Mouse (Mus musculus) embryo, embryonic 10 days (tissue): ENCODE measurements around the gene Mtfr1l.
"Not testable (repeated sequence)": the region's sequence is repeated elsewhere in the genome, so short reads cannot be mapped to it uniquely, and the experiment has no call there.

Experiments used
- DNase-seq: peaks from one replicate; pipeline ENCODE4 v3.0.0-alpha.2; 2015; ENCODE audit warnings: low spot score

The Mtfr1l gene

GRCm38 (mm10) chr4:134516981-134517380, 18.2 kb downstream of the Mtfr1l start:
- no peak for DNase-seq

GRCm38 (mm10) chr4:134515614-134516013, 19.6 kb downstream of the Mtfr1l start:
- DNase-seq = no peak

DNA sequence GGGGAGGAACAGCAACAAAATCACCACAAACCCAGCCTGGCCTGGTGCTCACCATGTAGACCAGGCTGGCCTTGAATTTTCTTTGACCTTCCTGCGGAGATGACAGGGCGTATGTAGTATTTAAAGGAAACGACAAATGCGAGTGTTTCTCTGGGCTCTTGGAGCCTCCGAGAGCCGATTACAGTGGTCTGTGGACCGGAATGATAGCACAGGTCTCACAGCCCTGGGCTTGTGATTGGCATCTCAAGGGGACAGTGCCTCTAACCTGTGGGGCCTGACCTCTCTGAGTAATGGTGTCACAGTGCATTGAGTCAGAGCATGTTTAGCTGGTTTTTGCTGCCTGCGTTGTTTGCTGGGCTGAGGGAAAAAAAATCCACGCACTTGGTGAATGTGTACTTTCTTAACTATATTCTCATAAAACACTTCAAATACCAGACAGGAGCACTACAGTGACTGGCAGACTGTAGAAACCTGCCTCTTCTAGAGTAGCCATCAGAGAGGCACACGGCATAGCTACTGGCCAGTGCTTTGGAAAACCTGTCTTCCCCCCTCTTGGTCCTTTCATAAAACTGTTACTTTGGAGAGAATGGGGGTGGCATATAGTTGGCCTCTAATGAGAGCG, 20.8 kb downstream of the Mtfr1l start:
- DNase-seq = no peak

GRCm38 (mm10) chr4:134512798-134513197, 22.4 kb downstream of the Mtfr1l start:
- DNase-seq = peak; percentile 73

DNA sequence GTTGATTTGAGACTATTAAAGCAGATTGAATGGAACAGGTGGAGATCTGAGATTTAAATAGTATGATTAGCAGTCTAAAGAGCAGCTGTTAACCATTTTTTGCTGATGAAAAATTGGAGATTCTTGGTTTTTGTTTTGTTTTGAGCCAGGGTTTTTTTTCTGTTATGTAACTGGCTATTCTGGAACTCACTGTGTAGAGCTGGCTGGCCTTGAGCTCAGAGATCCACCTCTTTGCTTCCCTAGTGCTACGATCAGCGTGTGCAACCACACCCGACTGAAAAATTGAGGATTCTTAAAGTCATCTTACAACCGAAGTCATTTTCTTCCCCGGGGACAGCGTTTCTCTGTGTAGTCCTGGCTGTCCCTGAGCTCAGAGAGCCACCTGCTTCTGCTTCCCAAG, 23.5 kb downstream of the Mtfr1l start:
- no peak for DNase-seq

GRCm38 (mm10) chr4:134510845-134511411, 24.3 kb downstream of the Mtfr1l start, which contains the start of gene Aunip:
Aunip (plus strand) TSS chr4:134510999.
- DNase-seq = peak; percentile 98

- DNase-seq = no peak
Observed at GRCm38 (mm10) chr4:134510396-134510795, 24.8 kb downstream of the Mtfr1l start.

DNA sequence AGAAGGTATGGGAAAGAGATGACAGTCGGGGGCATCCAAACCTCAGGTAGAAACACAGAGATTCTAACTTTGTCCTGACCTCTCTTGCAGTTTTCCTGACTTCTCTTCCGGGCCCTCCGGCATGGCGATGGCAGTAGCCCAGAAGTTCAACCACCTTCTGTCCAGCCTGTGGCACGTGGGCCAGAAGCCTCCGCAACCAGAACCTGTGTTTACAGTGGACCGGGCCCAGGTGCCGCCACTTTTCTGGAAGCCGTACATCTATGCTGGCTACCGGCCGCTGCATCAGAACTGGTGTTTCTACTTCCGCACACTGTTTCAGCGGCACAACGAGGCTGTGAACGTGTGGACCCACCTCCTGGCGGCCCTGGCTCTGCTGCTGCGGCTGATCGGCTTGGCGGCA, 28.5 kb downstream of the Mtfr1l start:
- no peak for DNase-seq

- DNase-seq = no peak
Observed at GRCm38 (mm10) chr4:134505966-134506594, 29.1 kb downstream of the Mtfr1l start.

GRCm38 (mm10) chr4:134505303-134505789, 29.8 kb downstream of the Mtfr1l start:
- no peak for DNase-seq

GRCm38 (mm10) chr4:134503686-134504357, 31.4 kb downstream of the Mtfr1l start:
- no peak for DNase-seq

GRCm38 (mm10) chr4:134501095-134501494, 34.1 kb downstream of the Mtfr1l start:
- no peak for DNase-seq

DNA sequence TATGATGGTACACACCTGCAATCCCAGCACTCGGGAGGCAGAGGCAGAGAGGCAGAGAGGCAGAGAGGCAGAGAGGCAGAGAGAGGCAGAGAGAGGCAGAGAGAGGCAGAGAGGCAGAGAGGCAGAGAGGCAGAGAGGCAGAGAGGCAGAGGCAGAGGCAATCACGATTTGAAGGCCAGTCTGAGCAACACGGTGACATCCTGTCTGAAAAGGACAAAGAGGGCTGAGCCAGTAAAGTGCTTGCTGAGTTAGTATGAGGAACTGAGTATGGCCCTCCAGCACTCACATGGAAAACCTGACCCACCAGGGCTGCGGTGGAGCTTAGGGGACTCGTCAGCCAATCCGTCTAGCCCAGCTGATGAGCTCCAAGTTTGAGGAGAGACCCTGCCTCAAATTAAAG, 36.2 kb downstream of the Mtfr1l start:
- DNase-seq = not testable (repeated sequence)

DNA sequence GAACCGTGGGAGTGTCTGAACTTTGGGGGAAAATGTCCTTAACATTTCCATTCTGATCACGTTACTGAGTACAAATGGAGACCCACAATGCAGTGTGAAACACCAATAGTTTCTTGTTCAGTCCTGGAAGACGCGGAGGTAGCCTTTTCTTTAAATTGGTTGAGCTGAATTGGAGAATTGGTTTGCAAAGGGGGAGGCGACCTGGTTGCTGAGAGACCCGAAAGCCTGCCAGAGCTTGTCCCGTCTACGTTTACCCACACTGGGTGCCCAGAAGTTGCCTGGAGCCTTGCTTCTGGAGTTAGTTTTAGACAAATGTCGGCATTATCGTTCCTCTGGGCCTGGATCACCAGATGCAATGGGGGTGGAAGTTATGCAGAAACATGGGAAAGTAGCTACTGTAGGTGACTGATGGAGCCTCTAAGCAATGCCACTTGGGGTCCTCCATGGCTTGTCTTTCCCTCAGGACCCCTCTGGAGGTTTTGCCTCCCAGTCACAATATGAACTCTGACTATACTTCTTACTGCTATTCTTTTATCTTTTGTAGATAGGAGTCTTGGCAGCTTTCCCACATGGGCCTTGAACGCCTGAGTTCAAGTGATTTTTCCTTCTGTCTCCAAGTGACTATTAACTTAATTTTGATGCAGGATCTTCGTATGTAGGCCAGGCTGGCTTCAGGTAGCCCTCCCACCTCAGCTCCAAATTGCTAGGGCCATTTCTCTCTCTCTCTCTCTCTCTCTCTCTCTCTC, 37.0 kb downstream of the Mtfr1l start:
- DNase-seq = no peak

DNA sequence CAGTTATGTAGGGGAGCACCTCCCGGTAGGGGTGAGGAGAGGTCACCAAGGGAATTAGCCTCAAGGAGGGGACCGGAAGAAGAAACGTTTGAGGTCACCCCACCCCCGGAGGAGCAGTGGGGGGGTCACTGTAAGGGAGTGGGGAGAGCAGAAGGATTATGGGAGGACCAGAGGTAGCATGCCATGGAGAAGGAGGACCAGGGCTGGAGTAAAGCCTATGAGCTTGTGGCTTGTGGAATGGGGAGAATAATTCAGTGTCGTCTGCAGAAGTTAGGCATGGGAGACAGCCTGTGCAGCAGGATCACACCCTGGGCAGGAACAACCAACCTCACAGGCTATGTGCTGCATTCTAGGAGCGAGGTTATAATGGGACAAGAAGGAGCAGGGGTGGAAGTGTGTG, 38.0 kb downstream of the Mtfr1l start:
- no peak for DNase-seq

DNA sequence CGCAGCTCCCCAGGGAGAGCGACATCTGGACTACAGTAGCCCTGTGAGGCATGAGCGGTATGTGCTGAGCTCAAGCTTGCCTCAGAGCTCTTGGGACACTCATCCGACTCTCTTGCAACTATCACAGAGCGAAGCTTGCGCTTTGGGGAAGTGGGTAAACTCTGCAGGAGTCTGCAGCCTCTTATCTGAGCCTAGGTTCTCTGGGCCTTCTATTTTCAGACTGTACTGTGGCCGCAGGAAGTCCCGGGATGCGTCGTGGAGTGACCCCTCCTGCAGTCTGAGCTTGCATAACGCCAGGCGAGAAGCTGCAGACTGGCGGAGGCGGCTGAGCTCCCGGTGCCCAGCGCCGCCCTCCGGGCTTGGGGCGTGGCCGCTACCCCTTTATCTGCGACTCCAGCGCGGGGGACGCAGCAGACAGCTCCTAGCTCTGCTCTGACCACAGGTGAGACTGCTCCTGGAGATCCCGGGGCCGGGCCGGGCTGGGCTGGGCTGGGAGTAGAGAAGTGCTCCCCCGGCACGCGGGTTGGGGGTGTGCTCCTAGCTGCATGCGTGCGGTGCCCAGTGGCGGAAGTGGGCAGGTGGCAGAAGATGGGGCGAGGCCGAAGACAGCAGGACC, 38.5 kb downstream of the Mtfr1l start, which contains the start of gene Paqr7:
Paqr7 (plus strand) TSS at position 103 of the 616 bp plus-strand sequence.
- DNase-seq = peak; percentile 56

DNA sequence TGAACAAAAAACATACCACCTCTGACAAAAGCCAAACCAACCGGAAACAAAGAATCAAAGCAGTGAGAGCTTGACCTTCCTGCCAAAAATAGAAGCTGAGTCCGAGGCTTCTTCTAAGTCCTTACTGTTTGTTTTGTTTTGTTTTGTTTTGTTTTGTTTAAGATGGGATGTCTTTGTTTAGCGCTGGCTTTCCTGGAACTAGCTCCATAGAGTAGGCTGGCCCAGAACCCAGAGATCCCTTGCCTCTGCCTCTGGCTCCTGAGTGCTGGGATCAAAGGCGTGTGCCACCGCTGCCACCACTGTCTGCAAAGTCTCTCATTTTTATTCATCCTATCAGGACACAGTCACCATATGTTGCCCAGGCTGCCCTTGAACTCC, 39.7 kb downstream of the Mtfr1l start:
- DNase-seq = no peak

GRCm38 (mm10) chr4:134494780-134495545, 40.2 kb downstream of the Mtfr1l start:
- peak; percentile 43 for DNase-seq

DNA sequence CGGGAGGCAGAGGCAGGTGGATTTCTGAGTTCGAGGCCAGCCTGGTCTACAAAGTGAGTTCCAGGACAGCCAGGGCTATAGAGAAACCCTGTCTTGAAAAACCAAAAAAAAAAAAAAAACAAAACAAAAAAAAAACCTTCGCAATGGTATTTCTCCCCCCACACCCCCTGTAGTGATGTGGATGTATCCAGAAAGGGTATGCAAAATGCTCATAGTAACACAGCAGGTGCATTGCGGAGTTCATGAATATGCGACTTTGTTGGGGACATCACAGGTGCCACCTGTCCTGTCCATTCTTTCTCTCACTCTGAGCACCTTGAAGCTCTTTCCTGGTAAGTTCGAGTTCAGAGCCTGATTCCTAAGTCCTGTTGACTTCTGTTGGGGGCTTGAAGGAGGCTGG, 41.0 kb downstream of the Mtfr1l start:
- DNase-seq = not testable (repeated sequence)

GRCm38 (mm10) chr4:134491716-134492115, 43.5 kb downstream of the Mtfr1l start:
- no peak for DNase-seq
